Mouse (Mus musculus) macrophage (primary cell): Measurements from ENCODE around the gene Smap1. TPM values are rescaled to one million over a fixed set of nuclear protein-coding genes. Genes with fewer than 3 reads are reported as not detected.
A peak's percentile ranks its signal among the peaks of the same experiment; 100 is the strongest.

Experiments
- H3K27ac ChIP-seq: fragments of 350-480 bp; formaldehyde crosslinking; 2 replicates; pipeline ENCODE4 v1.9.0; 2021
- H3K36me3 ChIP-seq: fragments of 350-480 bp; formaldehyde crosslinking; 2 replicates; pipeline ENCODE4 v1.9.0; 2021; ENCODE audit errors: inconsistent target
- H3K4me3 ChIP-seq: fragments of 350-480 bp; formaldehyde crosslinking; 2 replicates; pipeline ENCODE4 v1.9.0; 2021; ENCODE audit errors: inconsistent target
- H3K79me2 ChIP-seq: fragments of 350-480 bp; formaldehyde crosslinking; 2 replicates; pipeline ENCODE4 v1.9.0; 2021; ENCODE audit errors: inconsistent target
- WGBS: methylation state at CpG from one replicate; pipeline ENCODE4 v1.1.7; 2026; ENCODE audit warnings: inconsistent platforms; ENCODE audit not compliant: missing documents; 5-methylcytosine and 5-hydroxymethylcytosine counted together
- polyA plus RNA-seq: library from polyadenylated mRNA; stranded (reverse); fragments of 250-400 nt; gene quantifications from 3 replicates; pipeline ENCODE4 v1.2.4, GENCODE M21; 2018; ENCODE audit warnings: inconsistent platforms

Gene Smap1
- polyA plus RNA-seq, 1 experiment from 2014 or later = 68.1 TPM

- H3K27ac ChIP-seq = no peak overlapping the region
- no peaks in the 10 kb centered on the region for H3K36me3 ChIP-seq
- no peak overlapping the region for H3K4me3 ChIP-seq
- WGBS = 100% methylated on average over 1 of the region's 1 CpGs
- H3K79me2 ChIP-seq = peaks cover 39% of the 10 kb centered on the region; the same call in 1 of the 2 replicates
Observed at GRCm38 (mm10) chr1:23892072-23892471, 30.0 kb downstream of the Smap1 start.

- H3K27ac ChIP-seq = no peak overlapping the region
Observed at GRCm38 (mm10) chr1:23884914-23885313, 37.2 kb downstream of the Smap1 start.

DNA sequence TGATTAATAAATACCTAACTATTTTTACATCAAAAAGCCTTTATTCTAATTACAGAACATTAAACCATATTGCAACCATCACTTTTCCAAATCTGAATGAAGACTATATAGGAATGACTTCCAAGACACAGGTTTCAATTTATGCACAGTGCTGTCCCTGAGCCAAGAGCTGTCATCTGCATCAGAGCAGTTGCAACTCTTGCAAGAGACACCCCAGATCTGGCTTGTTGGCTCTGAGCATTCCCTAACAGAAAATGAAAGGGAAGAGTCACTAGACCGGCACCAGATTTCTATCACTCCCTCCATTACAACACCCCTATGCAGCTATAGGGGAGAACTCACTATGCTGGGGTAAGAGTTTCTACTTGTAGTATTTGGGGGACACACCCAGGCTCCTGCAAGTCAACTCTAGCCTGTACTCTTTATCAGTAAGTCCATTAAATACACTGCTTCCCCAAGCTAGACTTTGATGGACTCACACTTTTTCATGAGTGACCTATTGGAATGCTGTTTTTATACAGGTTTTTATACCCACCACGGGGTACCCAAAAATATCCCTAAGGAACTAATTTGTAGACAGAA, 37.9 kb downstream of the Smap1 start:
- no peaks in the 10 kb centered on the region; the same call in 1 of the 2 replicates for H3K79me2 ChIP-seq
- 89% methylated on average over 2 of the region's 2 CpGs for WGBS
- no peak overlapping the region for H3K4me3 ChIP-seq
- no peaks in the 10 kb centered on the region for H3K36me3 ChIP-seq
- no peak overlapping the region for H3K27ac ChIP-seq

More at GRCm38 (mm10) chr1:23884914-23885313, 37.2 kb downstream of the Smap1 start:
- WGBS = 100% methylated on average over 1 of the region's 7 CpGs
- Histone ChIP-seq H3K36me3 (no peaks in the 10 kb centered on the region), H3K79me2 (no peaks in the 10 kb centered on the region; the same call in 1 of the 2 replicates), H3K4me3 (no peak overlapping the region)

DNA sequence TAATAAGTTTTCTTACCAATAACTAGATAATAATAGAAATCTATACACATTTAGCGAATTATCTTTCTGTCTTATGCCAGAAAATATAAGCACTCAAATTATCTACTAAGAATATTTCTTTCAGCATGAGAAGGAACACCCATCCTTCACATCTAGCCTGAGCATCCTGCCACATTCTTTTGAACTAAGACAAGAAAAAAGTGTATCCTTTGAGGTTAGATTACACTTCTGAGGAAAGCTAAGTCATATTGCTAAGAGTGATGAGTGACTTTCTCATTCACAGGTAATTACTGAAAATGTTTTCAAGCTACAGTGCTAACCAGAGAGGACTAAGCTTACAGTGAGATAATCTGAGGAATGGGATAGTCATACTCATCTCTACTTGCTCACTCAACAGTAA, 39.4 kb downstream of the Smap1 start:
- Histone ChIP-seq H3K4me3 (no peak overlapping the region), H3K79me2 (no peaks in the 10 kb centered on the region; the same call in 1 of the 2 replicates), H3K27ac (no peak overlapping the region), H3K36me3 (0 out of 2 replicates have a peak, but pooled peaks cover 1% of the 10 kb centered on the region)
- WGBS = 100% methylated on average over 1 of the region's 1 CpGs

DNA sequence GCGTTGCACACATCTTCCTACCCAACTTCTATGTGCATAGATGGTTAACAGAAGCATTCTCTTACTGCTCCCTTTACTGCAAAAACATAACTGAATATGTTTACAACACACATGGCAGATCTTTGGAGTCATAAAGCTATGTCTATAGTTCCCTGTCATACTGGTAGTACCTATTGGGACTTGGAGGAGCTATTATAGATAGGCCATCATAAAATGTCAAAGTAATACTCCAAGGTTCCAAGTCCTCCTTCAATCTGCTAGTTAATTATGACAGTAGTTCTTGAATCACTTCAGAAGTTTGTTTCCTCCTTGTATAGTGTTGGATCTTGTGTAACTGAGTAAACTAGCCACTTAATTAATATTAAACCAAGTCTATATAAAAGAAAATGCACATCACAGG, 49.9 kb downstream of the Smap1 start:
- Histone ChIP-seq H3K36me3 (peaks cover 19% of the 10 kb centered on the region; the same call in 1 of the 2 replicates), H3K4me3 (no peak overlapping the region), H3K79me2 (no peaks in the 10 kb centered on the region), H3K27ac (no peak overlapping the region)
- WGBS = 91% methylated on average over 1 of the region's 1 CpGs

DNA sequence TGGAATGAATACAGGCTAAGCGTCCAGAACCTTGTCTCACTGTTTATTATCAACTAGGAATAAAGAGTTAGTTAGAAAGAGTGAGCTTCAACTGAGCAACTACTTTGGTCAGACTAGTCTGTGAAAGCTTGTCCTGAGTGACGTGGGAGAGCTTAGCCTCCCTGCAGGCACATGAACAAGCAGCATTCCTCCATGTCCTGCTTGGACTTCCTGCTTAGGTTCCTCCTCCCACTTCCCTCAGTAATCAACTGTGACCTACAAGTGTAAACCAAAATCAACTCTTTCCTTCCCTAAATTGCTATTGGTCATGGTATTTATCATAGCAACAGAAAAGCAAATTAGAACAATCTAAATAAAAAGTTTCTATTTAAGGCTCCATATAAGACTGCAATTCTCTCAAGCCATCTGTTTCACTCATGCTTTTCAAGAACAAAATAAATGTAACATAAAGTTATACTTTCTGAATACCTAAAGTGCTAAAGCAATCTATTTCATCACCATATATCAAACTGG, 54.7 kb downstream of the Smap1 start:
- no peak overlapping the region for H3K27ac ChIP-seq
- no peaks in the 10 kb centered on the region for H3K79me2 ChIP-seq
- H3K36me3 ChIP-seq = 0 out of 2 replicates have a peak, but pooled peaks cover 9% of the 10 kb centered on the region
- no peak overlapping the region for H3K4me3 ChIP-seq
- WGBS = 71% methylated on average over 2 of the region's 2 CpGs

GRCm38 (mm10) chr1:23865566-23865965, 56.6 kb downstream of the Smap1 start:
- 97% methylated on average over 5 of the region's 7 CpGs for WGBS
- no peaks in the 10 kb centered on the region for H3K79me2 ChIP-seq
- H3K36me3 ChIP-seq = 0 out of 2 replicates have a peak, but pooled peaks cover 9% of the 10 kb centered on the region
- H3K27ac ChIP-seq = no peak overlapping the region
- H3K4me3 ChIP-seq = no peak overlapping the region

GRCm38 (mm10) chr1:23860944-23861343, 61.2 kb downstream of the Smap1 start:
- no peak overlapping the region for H3K4me3 ChIP-seq
- 100% methylated on average over 2 of the region's 2 CpGs for WGBS
- peaks cover 34% of the 10 kb centered on the region for H3K36me3 ChIP-seq
- H3K79me2 ChIP-seq = no peaks in the 10 kb centered on the region
- H3K27ac ChIP-seq = no peak overlapping the region

- H3K27ac ChIP-seq = no peak overlapping the region
- 93% methylated on average over 3 of the region's 3 CpGs for WGBS
- no peak overlapping the region for H3K4me3 ChIP-seq
- no peaks in the 10 kb centered on the region for H3K79me2 ChIP-seq
- H3K36me3 ChIP-seq = peaks cover 45% of the 10 kb centered on the region
Observed at GRCm38 (mm10) chr1:23855623-23856022, 66.5 kb downstream of the Smap1 start.

DNA sequence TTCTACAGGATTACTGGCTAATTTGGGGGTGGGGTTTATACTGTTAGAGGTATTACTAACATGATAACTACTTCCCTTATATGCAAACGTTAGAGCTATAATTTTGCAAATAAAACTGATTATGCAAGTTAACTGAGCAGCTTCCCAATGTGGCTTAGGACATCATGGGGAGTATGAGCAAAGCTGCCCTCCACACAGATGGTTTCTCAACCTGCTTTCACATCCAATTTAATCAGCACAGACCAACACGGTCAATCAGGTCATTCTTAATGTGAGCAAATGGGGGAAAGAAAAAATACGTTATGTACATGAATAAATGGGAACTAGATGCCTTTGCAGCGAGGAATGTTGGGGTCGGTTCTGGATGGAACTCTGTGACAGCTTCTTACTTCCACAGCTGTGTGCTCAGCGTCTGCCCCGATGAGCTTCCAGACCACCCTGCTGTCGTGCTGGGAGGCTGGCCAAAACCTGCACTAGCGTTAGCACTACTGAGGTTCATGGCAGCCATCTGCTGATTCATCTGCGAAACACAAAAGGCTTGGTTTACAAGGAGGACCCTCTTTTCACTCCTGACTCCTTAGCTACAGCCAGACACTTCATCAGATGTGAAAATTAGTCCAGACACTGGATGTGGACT, 76.0 kb downstream of the Smap1 start:
- Histone ChIP-seq H3K27ac (no peak overlapping the region), H3K36me3 (peaks cover 24% of the 10 kb centered on the region), H3K79me2 (no peaks in the 10 kb centered on the region), H3K4me3 (no peak overlapping the region)
- 88% methylated on average over 10 of the region's 10 CpGs for WGBS

- Histone ChIP-seq H3K4me3 (no peak overlapping the region), H3K27ac (no peak overlapping the region), H3K79me2 (no peaks in the 10 kb centered on the region), H3K36me3 (peaks cover 24% of the 10 kb centered on the region)
- 97% methylated on average over 9 of the region's 10 CpGs for WGBS
Observed at GRCm38 (mm10) chr1:23845007-23845406, 77.1 kb downstream of the Smap1 start.

GRCm38 (mm10) chr1:23843790-23844189, 78.3 kb downstream of the Smap1 start:
- WGBS = 92% methylated on average over 7 of the region's 7 CpGs
- H3K79me2 ChIP-seq = no peaks in the 10 kb centered on the region
- H3K27ac ChIP-seq = peak overlapping the region; percentile 29
- H3K4me3 ChIP-seq = no peak overlapping the region
- H3K36me3 ChIP-seq = peaks cover 20% of the 10 kb centered on the region

DNA sequence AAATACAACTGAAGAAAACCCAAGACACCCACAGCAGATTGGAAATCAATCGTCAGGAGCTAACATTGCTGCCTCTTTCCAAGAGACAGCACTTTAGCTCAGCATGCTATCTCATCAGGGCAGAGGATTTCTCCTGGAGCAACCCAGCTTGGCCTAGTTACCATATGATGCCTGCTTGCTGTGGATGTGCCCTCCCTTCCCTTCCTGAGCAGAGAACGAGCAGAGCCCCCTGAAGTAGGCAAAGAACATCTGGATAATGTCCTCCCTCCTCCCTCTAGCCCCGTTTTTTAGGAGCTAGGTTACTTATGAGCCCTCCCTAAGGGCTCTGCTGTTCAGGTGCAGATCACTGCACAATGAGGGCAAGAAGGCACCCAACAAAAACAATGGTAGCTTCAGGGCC, 79.5 kb downstream of the Smap1 start:
- H3K36me3 ChIP-seq = peaks cover 9% of the 10 kb centered on the region; the same call in 1 of the 2 replicates
- no peak overlapping the region for H3K4me3 ChIP-seq
- H3K79me2 ChIP-seq = no peaks in the 10 kb centered on the region
- H3K27ac ChIP-seq = no peak overlapping the region
- 94% methylated on average over 3 of the region's 3 CpGs for WGBS

DNA sequence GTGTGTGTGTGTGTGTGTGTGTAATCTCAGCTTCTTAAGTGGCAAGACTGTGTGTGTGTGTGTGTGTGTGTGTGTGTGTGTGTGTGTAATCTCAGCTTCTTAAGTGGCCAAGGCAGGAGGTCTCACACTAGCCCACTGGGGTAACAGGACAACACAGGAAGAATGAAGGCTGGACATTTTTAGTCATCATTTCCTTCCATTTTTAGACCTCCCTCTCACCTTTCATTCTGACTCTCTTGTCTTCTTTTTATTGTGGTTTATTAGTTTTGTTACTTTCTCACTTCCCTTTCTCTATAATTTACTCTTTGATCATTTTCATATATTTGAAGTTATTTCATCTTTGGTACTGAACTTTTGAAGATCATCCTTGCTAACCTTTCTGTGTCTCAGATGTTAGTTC, 81.2 kb downstream of the Smap1 start:
- no peak overlapping the region for H3K27ac ChIP-seq
- H3K79me2 ChIP-seq = no peaks in the 10 kb centered on the region
- no peak overlapping the region for H3K4me3 ChIP-seq
- H3K36me3 ChIP-seq = peaks cover 6% of the 10 kb centered on the region; the same call in 1 of the 2 replicates

DNA sequence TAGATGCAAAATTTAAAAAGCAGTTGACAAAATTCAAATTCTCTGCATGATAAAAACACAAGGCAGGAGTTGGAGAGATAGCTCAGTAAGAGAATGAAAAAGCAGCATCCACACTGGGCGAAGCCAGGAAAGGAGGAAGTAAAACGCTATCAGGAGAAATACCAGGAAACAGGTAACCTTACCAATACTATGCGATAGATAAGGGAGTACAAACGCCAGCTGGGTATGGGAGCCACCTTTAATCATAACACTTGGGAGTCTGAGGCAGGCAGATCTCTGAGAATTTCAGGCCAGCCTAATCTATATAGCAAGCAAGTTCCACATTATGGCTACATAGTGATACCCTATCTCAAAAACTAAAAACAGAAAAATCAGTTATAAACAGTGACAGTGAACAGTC, 85.5 kb downstream of the Smap1 start:
- 63% methylated on average over 4 of the region's 4 CpGs for WGBS
- H3K27ac ChIP-seq = no peak overlapping the region
- no peaks in the 10 kb centered on the region for H3K79me2 ChIP-seq
- no peaks in the 10 kb centered on the region for H3K36me3 ChIP-seq
- no peak overlapping the region for H3K4me3 ChIP-seq
